Mouse (Mus musculus) limb, embryonic 14.5 days (tissue): ENCODE results near the gene Nhlh1. TPM values are rescaled to one million over a fixed set of nuclear protein-coding genes. Genes with fewer than 3 reads are reported as not detected.

Experiments used
- ATAC-seq: fragments of 200-750 bp; cut with Nextera tagmentation; 2 replicates; pipeline ENCODE4 v1.8.0; 2017; ENCODE audit warnings: low read depth, moderate number of reproducible peaks, moderate TSS enrichment; ENCODE audit not compliant: low FRiP score
- DNase-seq: peaks from one replicate; pipeline ENCODE4 v3.0.0-alpha.2; 2015; ENCODE audit warnings: low spot score
- H3K27ac ChIP-seq: fragments of 300-500 bp; sonication (generic); replicated peaks from 2 replicates; pipeline ENCODE4 v1.5.1; 2014; ENCODE audit warnings: low read depth, mild to moderate bottlenecking, low read length, moderate library complexity, mixed read lengths
- H3K27me3 ChIP-seq: fragments of 300-500 bp; sonication (generic); 2 replicates; pipeline ENCODE4 v1.6.1; 2014; ENCODE audit warnings: low read length, mixed read lengths; ENCODE audit not compliant: control insufficient read depth, insufficient read depth
- H3K36me3 ChIP-seq: fragments of 300-500 bp; sonication (generic); 2 replicates; pipeline ENCODE4 v1.6.1; 2014; ENCODE audit warnings: mild to moderate bottlenecking, low read length, moderate library complexity, mixed read lengths; ENCODE audit not compliant: control insufficient read depth, insufficient read depth
- H3K4me1 ChIP-seq: fragments of 300-500 bp; sonication (generic); 2 replicates; pipeline ENCODE4 v1.6.1; 2014; ENCODE audit warnings: antibody characterized with exemption, low read length, mixed read lengths; ENCODE audit not compliant: control insufficient read depth, insufficient read depth
- H3K4me2 ChIP-seq: fragments of 300-500 bp; sonication (generic); replicated peaks from 2 replicates; pipeline ENCODE4 v1.6.1; 2014; ENCODE audit warnings: low read depth, mild to moderate bottlenecking, low read length, moderate library complexity; ENCODE audit not compliant: severe bottlenecking
- H3K4me3 ChIP-seq: fragments of 300-500 bp; sonication (generic); replicated peaks from 2 replicates; pipeline ENCODE4 v1.5.1; 2014; ENCODE audit warnings: low read length
- H3K9ac ChIP-seq: fragments of 300-500 bp; sonication (generic); 2 replicates; pipeline ENCODE4 v1.6.1; 2014; ENCODE audit warnings: mild to moderate bottlenecking, low read depth, low read length, moderate library complexity; ENCODE audit not compliant: severe bottlenecking
- H3K9me3 ChIP-seq: fragments of 300-500 bp; sonication (generic); 2 replicates; pipeline ENCODE4 v1.6.1; 2016; ENCODE audit warnings: low read length; ENCODE audit not compliant: control insufficient read depth
- POLR2A ChIP-seq: fragments of 200-500 bp; IDR thresholded peaks from 2 replicates; pipeline ENCODE4 v1.8.0; 2012; ENCODE audit warnings: inconsistent platforms, mild to moderate bottlenecking, moderate library complexity, borderline replicate concordance; ENCODE audit not compliant: insufficient read depth, insufficient read length; ENCODE audit errors: extremely low read depth
- WGBS: fragments of 180-500 bp; shearing (Covaris S2); extraction: QIAGEN DNeasy Blood & Tissue Kit; methylation state at CpG from one replicate; pipeline ENCODE4 v1.1.7; 2014; 5-methylcytosine and 5-hydroxymethylcytosine counted together
- polyA plus RNA-seq, 2 experiments: library from polyadenylated mRNA; depleted of rRNA in 1 of 2; stranded (reverse) in 1 of 2; unstranded in 1 of 2; fragments of >200 nt; fragmentation: Nextera tagmentation in 1 of 2; extraction: Ambion mirVana in 1 of 2; gene quantifications; 2 replicates each; pipeline versions ENCODE4 v1.2.1 to v1.2.3; 2012 to 2014

The Nhlh1 gene
- polyA plus RNA-seq, 2 experiments = 0.25 TPM; not detected in 1

DNA sequence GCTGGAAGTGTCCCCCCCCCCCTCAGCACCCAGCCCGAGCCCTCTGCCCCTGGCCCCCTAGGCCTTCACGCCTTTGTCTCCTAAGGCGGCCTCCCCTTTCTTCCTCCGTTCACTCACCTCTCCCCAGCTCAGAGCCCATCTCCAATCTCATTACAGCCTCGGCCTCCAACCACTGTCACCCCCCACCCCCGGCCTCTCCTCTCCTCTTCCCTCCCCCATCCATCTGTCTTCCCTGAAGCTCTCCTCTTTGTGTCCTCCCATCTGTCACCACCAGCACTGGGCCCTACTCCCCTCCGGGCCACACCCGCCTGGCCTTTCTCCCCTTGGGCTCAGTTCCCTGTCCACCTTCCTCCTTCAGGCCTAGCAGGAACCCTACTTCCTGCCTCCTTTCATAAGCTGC is 3.8 kb upstream of the Nhlh1 start:
- ATAC-seq (no peak), DNase-seq (no peak)
- H3K4me2 ChIP-seq = no peak overlapping the region
- no peak overlapping the region for H3K4me3 ChIP-seq
- 31% methylated on average over 8 of the region's 8 CpGs for WGBS
- H3K9me3 ChIP-seq = no peaks in the 10 kb centered on the region
- H3K27ac ChIP-seq = no peak overlapping the region
- no peak for TF ChIP-seq POLR2A
- 0 out of 2 replicates have a peak, but pooled peaks cover 2% of the 10 kb centered on the region for H3K27me3 ChIP-seq
- H3K36me3 ChIP-seq = peaks cover 20% of the 10 kb centered on the region
- H3K4me1 ChIP-seq = peaks cover 5% of the 10 kb centered on the region
- no peak overlapping the region for H3K9ac ChIP-seq

DNA sequence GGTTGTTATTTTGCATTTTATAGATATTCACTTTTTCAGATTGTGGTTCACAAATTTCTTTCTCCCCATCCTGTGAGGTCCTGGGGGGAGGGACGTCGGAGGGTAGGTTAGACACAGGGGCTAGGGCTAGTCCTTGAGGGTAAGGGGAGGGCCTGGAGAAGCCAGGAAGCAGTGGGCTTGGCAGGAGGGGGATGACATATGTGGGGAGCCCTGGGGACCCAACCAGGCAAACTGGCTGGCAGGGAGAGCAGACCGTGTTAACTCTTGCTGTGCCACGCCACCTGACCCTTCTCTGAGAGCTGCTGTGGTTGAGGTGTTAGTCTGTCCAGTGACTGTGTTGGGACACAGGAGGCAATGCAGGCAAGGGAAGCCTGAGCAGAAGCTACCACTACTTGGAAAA is 3.3 kb upstream of the Nhlh1 start:
- no peak for TF ChIP-seq POLR2A
- WGBS = 51% methylated on average over 4 of the region's 4 CpGs
- H3K4me3 ChIP-seq = no peak overlapping the region
- no peak overlapping the region for H3K9ac ChIP-seq
- ATAC-seq (no peak), DNase-seq (no peak)
- H3K36me3 ChIP-seq = peaks cover 15% of the 10 kb centered on the region
- no peaks in the 10 kb centered on the region for H3K9me3 ChIP-seq
- peaks cover 5% of the 10 kb centered on the region; the same call in 1 of the 2 replicates for H3K27me3 ChIP-seq
- H3K4me1 ChIP-seq = peaks cover 5% of the 10 kb centered on the region
- no peak overlapping the region for H3K27ac ChIP-seq
- no peak overlapping the region for H3K4me2 ChIP-seq

- Histone ChIP-seq H3K4me2 (no peak overlapping the region), H3K4me3 (no peak overlapping the region), H3K9me3 (no peaks in the 10 kb centered on the region), H3K9ac (no peak overlapping the region), H3K4me1 (peaks cover 9% of the 10 kb centered on the region), H3K27me3 (peaks cover 23% of the 10 kb centered on the region), H3K36me3 (no peaks in the 10 kb centered on the region), H3K27ac (no peak overlapping the region)
- no peak for TF ChIP-seq POLR2A
- no peak for ATAC-seq
- WGBS = 54% methylated on average over 7 of the region's 7 CpGs
- DNase-seq = no peak
These were observed 1.5 kb upstream of the Nhlh1 start for GRCm38 (mm10) chr1:172058874-172059273.

DNA sequence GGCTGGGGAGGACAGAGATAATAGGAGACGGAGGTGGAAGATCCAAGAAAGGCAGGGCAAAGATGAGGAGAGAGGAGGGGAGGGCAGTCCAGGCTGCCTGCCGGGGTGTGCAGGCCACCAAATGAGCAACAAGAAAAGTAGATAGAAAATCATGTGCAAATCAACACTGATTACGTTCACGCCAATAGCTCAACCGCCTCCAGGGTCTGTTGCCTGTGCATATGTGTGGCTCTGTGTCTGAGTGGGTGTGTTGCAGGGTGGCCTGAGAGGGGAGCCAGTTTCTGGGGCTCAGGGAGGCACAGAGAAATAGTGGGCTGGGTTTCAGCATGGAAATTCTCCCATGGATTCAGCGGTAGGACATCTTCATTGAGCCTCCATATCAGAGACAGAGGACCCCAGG is 948 bp upstream of the Nhlh1 start:
- H3K4me3 ChIP-seq = no peak overlapping the region
- H3K27me3 ChIP-seq = peaks cover 28% of the 10 kb centered on the region
- no peak for DNase-seq
- ATAC-seq = no peak
- WGBS = 56% methylated on average over 6 of the region's 6 CpGs
- H3K36me3 ChIP-seq = no peaks in the 10 kb centered on the region
- no peak overlapping the region for H3K9ac ChIP-seq
- H3K9me3 ChIP-seq = no peaks in the 10 kb centered on the region
- H3K27ac ChIP-seq = no peak overlapping the region
- no peak for TF ChIP-seq POLR2A
- no peak overlapping the region for H3K4me2 ChIP-seq
- H3K4me1 ChIP-seq = peaks cover 8% of the 10 kb centered on the region; the same call in 1 of the 2 replicates

GRCm38 (mm10) chr1:172056251-172056650 is 1.1 kb downstream of the Nhlh1 start:
- peaks cover 10% of the 10 kb centered on the region; the same call in 1 of the 2 replicates for H3K4me1 ChIP-seq
- H3K36me3 ChIP-seq = no peaks in the 10 kb centered on the region
- no peak for TF ChIP-seq POLR2A
- H3K27ac ChIP-seq = no peak overlapping the region
- no peak overlapping the region for H3K4me2 ChIP-seq
- H3K9me3 ChIP-seq = no peaks in the 10 kb centered on the region
- 69% methylated on average over 4 of the region's 4 CpGs for WGBS
- no peak overlapping the region for H3K4me3 ChIP-seq
- DNase-seq = no peak
- H3K9ac ChIP-seq = no peak overlapping the region
- H3K27me3 ChIP-seq = peaks cover 43% of the 10 kb centered on the region
- no peak for ATAC-seq
